Mouse (Mus musculus) bone marrow macrophage, adult 2 months (primary cell): ENCODE results near the gene Gbx1.

Source experiments
- CTCF ChIP-seq: IDR thresholded peaks from 2 replicates; pipeline ENCODE4 v1.5.1; 2012; ENCODE audit warnings: low read depth, mild to moderate bottlenecking, low read length, moderate library complexity
- POLR2A ChIP-seq: IDR thresholded peaks from 2 replicates; pipeline ENCODE4 v1.6.1; 2012; ENCODE audit warnings: mild to moderate bottlenecking, low read depth, low read length, borderline replicate concordance

- TF ChIP-seq CTCF (no peak), POLR2A (no peak)
Measured at GRCm38 (mm10) chr5:24502786-24503185, 24.2 kb downstream of the Gbx1 start.
